Mouse (Mus musculus) spleen, embryonic (tissue): Measurements from ENCODE around the gene Jph4.

Source experiments
- CTCF ChIA-PET: fragments of 350-600 bp; sonication (Branson Sonifier 250); formaldehyde crosslinking; loops from one replicate; lab custom pipeline; 2022; lab: Charles Lee

Jph4 gene

GRCm38 (mm10) chr14:55116425-55117200 is at the start of gene Jph4:
TSS of gene Jph4 (minus strand) at chr14:55116935.
- CTCF ChIA-PET: no interaction called here

GRCm38 (mm10) chr14:55164172-55164806 is 47.6 kb upstream of the Jph4 start:
- CTCF ChIA-PET: no interaction called here

GRCm38 (mm10) chr14:55162168-55162567 is 45.4 kb upstream of the Jph4 start:
- CTCF ChIA-PET: interaction anchor here (1.0 kb wide), 1 partner anchor 14 kb away, joined by 6 read pairs; no protein-coding TSS in a partner anchor

GRCm38 (mm10) chr14:55161098-55161634 is 44.4 kb upstream of the Jph4 start:
- CTCF ChIA-PET: interaction anchor here (1.0 kb wide), 1 partner anchor 13 kb away, joined by 6 read pairs; no protein-coding TSS in a partner anchor

- CTCF ChIA-PET: interaction anchor here (0.6 to 0.7 kb wide), 3 partner anchors 16 to 396 kb away, joined by 3 read pairs; no protein-coding TSS in a partner anchor
These were observed 43.7 kb upstream of the Jph4 start for GRCm38 (mm10) chr14:55160251-55161071.

- CTCF ChIA-PET: interaction anchor here (1.6 kb wide), 1 partner anchor 9 kb away, joined by 3 read pairs; no protein-coding TSS in a partner anchor
These were observed 40.8 kb upstream of the Jph4 start for GRCm38 (mm10) chr14:55157322-55158065.

- CTCF ChIA-PET: no interaction called here
These were observed 36.3 kb upstream of the Jph4 start for GRCm38 (mm10) chr14:55152951-55153481.

- CTCF ChIA-PET: no interaction called here
These were observed 35.4 kb upstream of the Jph4 start for GRCm38 (mm10) chr14:55152174-55152573.

GRCm38 (mm10) chr14:55150985-55151384 is 34.2 kb upstream of the Jph4 start:
- CTCF ChIA-PET: no interaction called here

- CTCF ChIA-PET: interaction anchor here (0.5 kb wide), 1 partner anchor 432 kb away, joined by 3 read pairs; no protein-coding TSS in a partner anchor
These were observed 32.3 kb upstream of the Jph4 start for GRCm38 (mm10) chr14:55149041-55149440.

- CTCF ChIA-PET: interaction anchor here (0.7 to 1.1 kb wide), 2 partner anchors 9 to 13 kb away, joined by 3 to 6 read pairs; no protein-coding TSS in a partner anchor
These were observed 31.7 kb upstream of the Jph4 start for GRCm38 (mm10) chr14:55148363-55148915.

GRCm38 (mm10) chr14:55146829-55147401 is 30.2 kb upstream of the Jph4 start:
- CTCF ChIA-PET: no interaction called here

GRCm38 (mm10) chr14:55146324-55146723 is 29.6 kb upstream of the Jph4 start:
- CTCF ChIA-PET: no interaction called here

GRCm38 (mm10) chr14:55139313-55139712 is 22.6 kb upstream of the Jph4 start:
- CTCF ChIA-PET: no interaction called here

GRCm38 (mm10) chr14:55135676-55136075 is 18.9 kb upstream of the Jph4 start:
- CTCF ChIA-PET: no interaction called here

- CTCF ChIA-PET: no interaction called here
These were observed 9.8 kb upstream of the Jph4 start for GRCm38 (mm10) chr14:55126521-55126920.

GRCm38 (mm10) chr14:55125711-55126110 is 9.0 kb upstream of the Jph4 start:
- CTCF ChIA-PET: no interaction called here

- CTCF ChIA-PET: no interaction called here
These were observed 5.6 kb upstream of the Jph4 start for GRCm38 (mm10) chr14:55122359-55122758.

- CTCF ChIA-PET: interaction anchor here (0.6 kb wide), 2 partner anchors 93 to 361 kb away, joined by 3 to 4 read pairs; no protein-coding TSS in a partner anchor
These were observed 5.2 kb upstream of the Jph4 start for GRCm38 (mm10) chr14:55121947-55122346.
